Mouse (Mus musculus) layer of hippocampus, adult 2 months (tissue): Measurements from ENCODE around the gene Mdfic. TPM values are rescaled to one million over a fixed set of nuclear protein-coding genes. Genes with fewer than 3 reads are reported as not detected.

ENCODE experiments used
- DNase-seq, 2 experiments: peaks; one replicate each; pipeline ENCODE4 v3.0.0; 2022; ENCODE audit warnings: low spot score in 2 of 2
- H3K27ac ChIP-seq: fragments of 200-600 bp; 2 replicates; pipeline ENCODE4 v1.8.1; 2022
- H3K4me3 ChIP-seq: fragments of 200-600 bp; 2 replicates; pipeline ENCODE4 v1.8.1; 2022; ENCODE audit warnings: mild to moderate bottlenecking
- CTCF ChIP-seq: fragments of 200-600 bp; conservative IDR thresholded peaks from 2 replicates; pipeline ENCODE4 v1.8.1; 2022; ENCODE audit warnings: antibody characterized with exemption, mild to moderate bottlenecking, moderate library complexity
- total RNA-seq, 2 experiments: library from RNA; stranded (reverse); gene quantifications; 2 replicates each; pipeline ENCODE4 v1.2.3; 2021

Mdfic gene
- total RNA-seq, 2 experiments from 2014 or later: 3.1 to 3.9 TPM

DNA sequence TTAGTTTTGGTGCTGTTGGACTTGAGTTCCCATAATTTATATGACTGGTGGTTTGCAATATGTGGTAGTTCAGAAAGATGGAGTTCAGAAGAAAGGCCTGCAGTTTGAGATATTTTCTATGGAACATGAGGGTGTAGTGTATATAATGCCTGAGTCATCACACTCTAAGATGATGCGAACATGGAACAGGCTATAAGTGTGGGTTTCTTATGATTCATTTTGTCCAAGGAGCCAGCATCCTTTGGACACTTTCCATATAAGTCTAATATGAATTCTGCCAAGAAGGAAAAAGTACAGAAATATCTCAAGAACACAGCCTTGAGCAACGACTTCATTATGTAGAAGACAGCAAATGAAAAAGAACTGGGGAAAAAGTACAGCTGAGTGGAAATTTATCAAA lies 60.2 kb downstream of the Mdfic start:
- DNase-seq: no peak
- no peak for TF ChIP-seq CTCF
- no peak overlapping the region for H3K4me3 ChIP-seq
- no peak overlapping the region for H3K27ac ChIP-seq

DNA sequence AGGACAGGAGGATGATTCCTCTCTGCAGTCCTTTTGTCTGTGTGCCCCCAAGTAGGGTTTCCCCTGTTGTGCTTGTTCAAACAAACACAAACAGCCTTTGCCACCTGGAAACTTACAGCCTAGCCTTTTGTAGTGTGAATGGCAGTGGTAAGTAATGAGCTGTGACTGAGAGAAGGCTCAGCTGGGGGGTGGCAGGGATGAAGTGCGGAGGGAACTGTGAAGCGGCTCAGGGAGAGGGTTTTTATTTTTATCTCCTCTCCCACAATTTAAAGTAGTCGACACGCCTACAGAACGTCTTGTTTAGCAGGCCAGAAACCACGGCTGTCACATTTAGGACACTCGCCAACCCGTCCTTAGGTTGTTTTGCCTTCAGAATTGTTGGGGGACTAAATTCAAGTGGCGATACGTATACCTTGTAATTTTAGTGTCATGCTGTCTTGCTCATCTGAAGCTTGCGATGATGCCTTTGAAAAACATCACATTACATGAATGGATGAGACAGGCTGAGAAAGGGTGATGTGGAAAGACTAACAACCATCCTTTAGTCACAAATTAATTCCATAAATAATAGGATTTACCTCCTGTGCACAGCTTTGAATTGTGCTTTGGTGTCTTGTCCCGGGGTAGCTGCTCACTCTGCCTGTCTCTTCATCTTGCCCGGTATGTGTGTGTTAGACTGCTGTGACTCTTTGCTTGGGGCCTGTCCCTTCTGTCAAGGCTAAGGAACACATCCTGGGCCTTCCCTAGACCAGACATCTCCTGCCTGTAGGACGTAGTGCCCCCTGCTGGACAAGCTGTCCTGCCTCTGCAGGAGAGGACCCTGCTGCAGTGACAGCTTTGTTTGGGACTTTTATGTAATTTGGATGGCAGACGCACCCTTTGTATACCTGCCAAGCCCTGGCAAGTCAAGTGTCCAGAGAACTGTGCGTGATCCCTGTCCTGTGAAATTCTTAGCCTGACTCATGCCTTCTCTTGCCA lies 69.4 kb downstream of the Mdfic start:
- peak; percentile 83 for TF ChIP-seq CTCF
- Histone ChIP-seq H3K4me3 (no peak overlapping the region), H3K27ac (no peak overlapping the region)
- peak; percentile 13 to 55 for DNase-seq

DNA sequence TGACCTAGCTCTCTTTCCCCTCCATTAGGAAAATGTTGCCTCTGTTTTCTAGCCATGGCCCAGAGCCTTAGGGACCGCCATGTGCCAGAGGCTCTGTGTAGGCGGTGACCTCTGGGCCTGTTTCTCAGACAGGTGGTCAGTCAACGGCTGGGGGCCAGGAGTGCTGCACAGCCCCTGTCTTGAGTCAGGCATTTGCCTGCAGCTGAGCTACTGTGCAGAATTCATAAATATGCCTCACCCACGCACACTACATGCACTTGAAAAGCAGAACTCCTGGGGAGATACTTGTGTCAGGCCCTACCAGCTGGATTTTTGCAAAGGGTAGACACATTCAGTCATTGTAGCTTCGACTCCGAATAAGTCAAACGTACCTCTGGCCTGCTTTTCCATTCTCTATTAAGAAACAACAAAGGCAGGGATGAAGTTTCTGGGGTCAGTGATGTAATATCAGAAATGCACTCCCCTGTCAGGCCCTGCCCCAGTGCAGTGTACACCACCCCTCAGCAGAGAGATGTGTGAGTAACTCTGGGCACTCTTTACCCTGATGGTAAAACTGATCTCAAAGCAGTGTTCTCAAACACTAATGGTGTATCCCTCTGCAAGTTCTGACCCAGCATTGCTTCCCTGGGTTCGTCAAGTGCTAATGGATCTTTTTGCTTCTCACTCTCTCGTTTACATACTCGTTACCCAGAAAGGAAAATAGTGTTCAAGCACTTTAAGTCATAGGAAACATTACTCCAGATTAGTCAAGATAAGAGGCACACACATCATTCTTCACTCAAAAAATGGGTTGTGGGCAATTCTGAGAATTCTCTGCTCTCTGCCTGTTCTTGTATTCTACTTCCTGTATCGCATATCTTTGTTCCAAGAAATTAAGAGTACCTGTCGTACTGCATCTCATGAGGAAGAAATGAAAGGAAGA lies 72.5 kb downstream of the Mdfic start:
- DNase-seq: no peak
- Histone ChIP-seq H3K27ac (no peak overlapping the region), H3K4me3 (peak overlapping the region; percentile 33; the same call in 1 of the 2 replicates)
- no peak for TF ChIP-seq CTCF

DNA sequence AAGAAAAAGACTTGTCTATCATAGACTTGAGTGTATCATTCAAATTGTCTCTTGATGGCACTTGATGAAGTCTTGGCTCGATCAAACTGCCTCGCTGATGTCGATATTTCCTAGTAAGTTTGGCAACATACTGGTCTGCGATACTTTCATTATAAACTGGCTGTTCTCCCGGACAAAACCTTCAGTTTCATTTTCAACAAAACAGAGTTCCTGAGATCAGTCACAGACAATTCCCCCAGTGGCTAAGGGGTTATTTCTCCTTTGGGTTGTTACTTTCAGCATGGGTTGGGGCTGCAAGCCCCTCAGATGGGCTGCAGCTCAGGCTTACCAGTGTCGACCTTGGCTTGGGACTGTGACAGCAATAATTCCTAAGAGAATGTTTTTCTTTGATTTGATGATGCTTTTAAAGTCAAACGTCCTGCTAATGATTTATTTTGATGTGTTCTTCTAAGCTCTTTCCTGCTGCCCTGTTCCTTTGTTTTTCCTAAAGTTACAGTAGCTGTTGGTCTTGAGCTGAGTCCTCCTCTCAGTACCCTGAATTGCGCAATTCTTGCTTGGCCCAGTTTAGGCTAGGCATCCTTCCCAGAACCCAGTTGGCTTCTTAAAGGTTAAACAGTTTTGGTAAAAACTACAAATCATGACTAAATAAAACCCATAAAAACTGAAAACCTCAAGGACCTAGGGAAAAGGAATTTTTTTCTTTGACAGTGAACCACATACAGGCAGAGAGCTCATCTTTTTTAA lies 73.3 kb downstream of the Mdfic start:
- no peak for TF ChIP-seq CTCF
- DNase-seq: no peak
- H3K27ac ChIP-seq: peak overlapping the region; percentile 37; the same call in 1 of the 2 replicates
- H3K4me3 ChIP-seq: peak overlapping the region; percentile 33

DNA sequence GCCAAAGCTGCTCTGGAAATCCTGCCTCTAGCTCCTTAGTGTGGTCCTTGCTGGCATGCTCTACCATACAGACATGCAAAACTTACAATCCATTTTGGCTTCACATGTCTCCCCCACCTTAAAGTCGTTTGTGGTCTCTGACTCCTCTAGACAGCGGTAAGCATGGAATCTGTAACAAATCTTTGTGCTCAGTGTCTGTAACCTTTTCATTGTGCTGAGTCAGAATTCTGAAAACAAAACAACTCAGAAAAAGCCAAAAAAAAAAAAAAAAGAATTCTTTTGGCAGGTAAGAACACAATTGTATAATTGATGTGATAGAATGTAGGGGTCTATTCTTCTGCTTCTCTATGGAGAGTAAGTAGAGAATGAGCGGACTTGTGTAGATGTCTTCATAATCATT lies 74.3 kb downstream of the Mdfic start:
- DNase-seq: no peak
- Histone ChIP-seq H3K4me3 (no peak overlapping the region), H3K27ac (no peak overlapping the region)
- no peak for TF ChIP-seq CTCF

DNA sequence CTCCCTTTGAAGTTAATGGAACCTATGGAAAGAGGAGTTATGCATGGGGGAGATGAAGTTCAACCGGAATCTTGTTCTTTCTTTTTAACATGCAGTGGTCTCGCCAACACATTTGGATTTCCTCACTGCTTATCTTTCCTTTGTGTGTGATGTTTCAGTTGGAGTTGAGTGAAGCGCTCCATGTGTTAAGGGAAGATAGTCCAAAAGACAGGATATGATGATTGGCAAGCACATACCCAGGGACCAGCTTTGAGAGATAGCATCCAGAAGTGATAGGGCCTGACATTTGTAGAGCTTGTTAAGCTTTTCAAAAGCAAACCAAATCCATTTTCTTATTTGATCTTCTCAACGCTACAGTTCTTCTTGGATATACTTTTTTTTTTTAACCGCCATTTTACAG lies 86.9 kb downstream of the Mdfic start:
- no peak for DNase-seq
- TF ChIP-seq CTCF: no peak
- Histone ChIP-seq H3K27ac (no peak overlapping the region), H3K4me3 (no peak overlapping the region)

DNA sequence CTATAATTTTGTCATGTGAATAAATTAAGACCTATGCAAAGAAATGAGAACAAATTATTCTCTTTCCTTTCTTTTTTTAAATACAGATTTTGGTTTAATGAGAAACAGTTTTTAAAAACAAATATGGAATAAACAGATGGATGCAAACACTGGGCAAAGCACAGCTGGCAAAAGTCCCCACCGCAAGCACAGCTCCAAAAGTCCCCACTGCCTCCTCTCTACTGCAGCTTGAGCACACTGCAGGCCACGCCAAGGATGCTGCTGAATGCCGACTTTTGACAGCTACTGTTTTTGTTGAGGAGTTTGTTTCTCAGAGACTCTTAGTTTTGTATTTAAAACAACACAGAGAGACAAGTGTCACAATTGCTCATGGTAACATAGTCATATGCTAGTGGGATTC lies 104.8 kb downstream of the Mdfic start:
- no peak overlapping the region for H3K27ac ChIP-seq
- no peak overlapping the region for H3K4me3 ChIP-seq
- no peak for DNase-seq
- no peak for TF ChIP-seq CTCF

DNA sequence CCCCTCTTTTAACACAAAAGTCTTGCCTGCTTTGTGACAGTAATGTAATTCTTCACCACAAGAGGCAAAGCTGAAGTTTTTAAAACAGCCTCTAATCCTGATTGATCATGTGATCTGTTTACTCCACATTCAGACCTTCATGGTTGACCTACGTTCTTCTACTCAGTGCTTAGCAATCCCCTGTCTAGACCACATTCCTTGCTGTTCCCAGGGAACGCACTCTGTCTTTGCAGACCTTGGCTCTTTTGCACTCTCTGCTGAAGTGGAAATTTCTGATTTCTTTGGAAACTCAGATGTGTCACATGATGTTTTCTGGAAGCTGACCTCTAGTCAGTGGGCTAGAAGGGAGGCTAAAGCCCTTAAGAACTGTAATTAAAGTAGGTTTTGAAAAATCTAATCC lies 109.4 kb downstream of the Mdfic start:
- no peak for TF ChIP-seq CTCF
- no peak overlapping the region for H3K4me3 ChIP-seq
- DNase-seq: no peak
- H3K27ac ChIP-seq: no peak overlapping the region

DNA sequence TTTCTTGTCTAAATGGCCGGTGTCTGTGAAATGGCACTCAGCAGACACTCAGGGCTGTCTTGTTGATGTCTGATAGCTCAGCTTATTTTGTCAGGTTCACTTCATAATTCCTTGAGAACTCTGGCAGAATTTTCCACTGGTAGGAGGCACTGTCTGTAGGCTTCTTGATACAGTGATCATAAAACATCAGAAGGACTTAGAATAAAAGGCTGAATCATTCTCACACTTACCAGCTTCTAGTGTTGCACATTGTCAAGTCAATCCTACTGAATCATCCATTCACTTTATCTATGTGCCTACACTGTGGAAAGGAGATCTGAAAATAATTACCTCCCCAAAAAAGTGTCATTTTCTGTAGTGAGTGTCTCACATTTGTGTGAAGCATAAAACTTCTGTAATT lies 110.2 kb downstream of the Mdfic start:
- DNase-seq: no peak
- TF ChIP-seq CTCF: no peak
- Histone ChIP-seq H3K27ac (no peak overlapping the region), H3K4me3 (no peak overlapping the region)

DNA sequence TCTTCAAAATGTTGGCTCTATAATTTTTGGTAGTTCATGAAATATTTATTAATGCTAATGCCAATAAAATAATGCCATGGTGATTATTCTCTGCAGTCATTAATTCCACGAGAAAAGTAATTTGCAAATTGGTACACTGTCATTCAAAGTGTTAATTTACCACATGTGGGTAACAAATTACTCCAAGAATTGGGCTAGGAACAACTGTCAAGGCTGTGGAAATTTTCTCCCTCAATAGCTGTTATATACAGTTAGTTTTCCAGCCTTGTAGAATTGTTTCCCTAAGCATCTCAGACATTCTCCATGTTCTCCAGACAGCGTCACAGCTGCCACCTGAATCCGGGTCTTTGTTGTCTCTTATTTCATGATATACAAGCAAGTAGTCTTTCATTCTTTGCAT lies 117.2 kb downstream of the Mdfic start:
- TF ChIP-seq CTCF: no peak

DNA sequence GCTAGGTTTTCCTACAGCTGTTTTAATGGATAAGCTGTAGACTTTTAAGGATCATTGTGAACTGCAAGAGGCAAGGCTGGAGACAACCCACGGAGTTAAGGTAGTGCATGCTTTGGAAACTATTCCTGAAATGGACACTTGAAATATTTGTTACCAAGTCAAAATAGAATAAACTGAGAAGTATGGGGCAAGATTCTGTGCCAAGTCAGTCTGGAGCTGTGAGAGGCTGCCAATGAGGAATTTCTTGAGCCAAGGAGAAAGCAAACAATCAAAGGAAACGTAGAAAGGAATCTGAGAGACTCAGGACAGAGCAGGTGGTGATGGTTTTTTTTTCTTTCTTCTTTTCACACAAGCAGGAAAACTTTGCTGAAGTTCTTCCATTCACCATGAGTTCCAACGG lies 119.4 kb downstream of the Mdfic start:
- TF ChIP-seq CTCF: no peak

More for the DNA sequence above, 117.2 kb downstream of the Mdfic start:
- no peak overlapping the region for H3K27ac ChIP-seq
- no peak for DNase-seq
- H3K4me3 ChIP-seq: no peak overlapping the region

DNA sequence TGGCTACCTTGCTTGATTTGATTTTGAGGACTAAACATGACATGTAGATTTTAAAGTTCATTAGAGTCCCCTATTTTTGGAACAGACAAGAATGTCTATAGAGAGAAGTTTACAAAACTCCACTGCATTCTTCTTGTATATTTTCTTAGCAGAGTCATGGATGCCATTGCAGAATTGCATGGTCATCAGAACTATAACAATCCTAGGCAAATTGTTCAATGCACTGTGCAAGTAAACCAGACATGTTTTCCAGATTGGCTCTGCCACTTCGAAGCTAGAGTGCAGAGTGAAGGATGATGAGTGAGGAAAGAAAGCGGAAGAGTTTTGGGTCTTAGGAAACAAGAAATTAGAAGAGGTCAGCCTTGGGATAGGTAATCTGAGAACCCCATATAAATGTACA lies 120.0 kb downstream of the Mdfic start:
- Histone ChIP-seq H3K27ac (no peak overlapping the region), H3K4me3 (no peak overlapping the region)
- no peak for DNase-seq
- TF ChIP-seq CTCF: no peak

More for the DNA sequence above, 119.4 kb downstream of the Mdfic start:
- DNase-seq: no peak
- no peak overlapping the region for H3K4me3 ChIP-seq
- no peak overlapping the region for H3K27ac ChIP-seq
